Mouse (Mus musculus): ENCODE results near the gene Rab23. TPM values are rescaled to one million over a fixed set of nuclear protein-coding genes. Genes with fewer than 3 reads are reported as not detected.

Gene Rab23
- polyA plus RNA-seq, 1 experiment from 2014 or later = 2.3 TPM

DNA sequence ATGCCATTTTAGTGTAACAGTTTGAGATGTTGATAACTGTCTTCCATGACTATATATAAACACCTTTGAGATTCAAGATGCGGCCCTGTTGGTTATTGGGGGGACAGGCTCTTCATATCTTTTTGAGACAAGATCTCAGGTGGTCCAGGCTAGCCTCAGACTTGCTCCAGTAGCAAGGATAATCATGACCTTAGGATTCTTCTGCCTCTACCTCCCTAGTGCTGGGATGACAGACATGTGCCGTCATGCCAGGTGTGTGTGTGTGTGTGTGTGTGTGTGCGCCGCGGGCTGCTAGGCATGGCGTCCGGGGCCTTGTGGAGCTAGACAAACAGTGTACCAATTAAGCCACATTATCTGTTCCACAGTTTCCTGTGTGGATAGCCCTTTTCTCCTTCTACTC lies 1.3 kb downstream of the Rab23 start:
- Histone ChIP-seq H3K4me3 (ENCODE audit: low read depth, low read length) (no peak overlapping the region), H3K9me3 (ENCODE audit: low read length) (no peaks in the 10 kb centered on the region), H3K27me3 (ENCODE audit: insufficient read depth, low read length) (no peaks in the 10 kb centered on the region), H3K9ac (replicated peaks) (no peak overlapping the region), H3K27ac (ENCODE audit: low read depth) (no peak overlapping the region), H3K36me3 (replicated peaks; ENCODE audit: insufficient read depth, low read length) (peaks cover 9% of the 10 kb centered on the region), H3K4me1 (ENCODE audit: insufficient read depth) (no peaks in the 10 kb centered on the region), H3K4me2 (ENCODE audit: low read depth, low read length) (no peak overlapping the region)
- WGBS (ENCODE audit: insufficient replicate concordance) = 78% methylated on average over 7 of the region's 7 CpGs
- ATAC-seq (no peak), DNase-seq (no peak)
- TF ChIP-seq CTCF (IDR thresholded peaks at IDR 0.05; ENCODE audit: low read depth) = no peak
- no peak for TF ChIP-seq EP300 (IDR thresholded peaks at IDR 0.05; ENCODE audit: low read depth)

GRCm38 (mm10) chr1:33724516-33724915 lies 4.8 kb downstream of the Rab23 start:
- H3K4me2 ChIP-seq (ENCODE audit: low read depth, low read length) = no peak overlapping the region
- peaks cover 17% of the 10 kb centered on the region for H3K36me3 ChIP-seq (replicated peaks; ENCODE audit: insufficient read depth, low read length)
- no peak for TF ChIP-seq EP300 (IDR thresholded peaks at IDR 0.05; ENCODE audit: low read depth)
- TF ChIP-seq CTCF (IDR thresholded peaks at IDR 0.05; ENCODE audit: low read depth) = no peak
- WGBS (ENCODE audit: insufficient replicate concordance) = 82% methylated on average over 6 of the region's 6 CpGs
- no peak for DNase-seq
- no peaks in the 10 kb centered on the region for H3K27me3 ChIP-seq (ENCODE audit: insufficient read depth, low read length)
- H3K27ac ChIP-seq (ENCODE audit: low read depth) = no peak overlapping the region
- H3K9me3 ChIP-seq (ENCODE audit: low read length) = no peaks in the 10 kb centered on the region
- H3K4me3 ChIP-seq (ENCODE audit: low read depth, low read length) = no peak overlapping the region
- no peak overlapping the region for H3K9ac ChIP-seq (replicated peaks)
- no peaks in the 10 kb centered on the region for H3K4me1 ChIP-seq (ENCODE audit: insufficient read depth)
- ATAC-seq = no peak

GRCm38 (mm10) chr1:33725086-33725485 lies 5.4 kb downstream of the Rab23 start:
- TF ChIP-seq EP300 (IDR thresholded peaks at IDR 0.05; ENCODE audit: low read depth) (no peak), CTCF (IDR thresholded peaks at IDR 0.05; ENCODE audit: low read depth) (no peak)
- ATAC-seq = no peak

DNA sequence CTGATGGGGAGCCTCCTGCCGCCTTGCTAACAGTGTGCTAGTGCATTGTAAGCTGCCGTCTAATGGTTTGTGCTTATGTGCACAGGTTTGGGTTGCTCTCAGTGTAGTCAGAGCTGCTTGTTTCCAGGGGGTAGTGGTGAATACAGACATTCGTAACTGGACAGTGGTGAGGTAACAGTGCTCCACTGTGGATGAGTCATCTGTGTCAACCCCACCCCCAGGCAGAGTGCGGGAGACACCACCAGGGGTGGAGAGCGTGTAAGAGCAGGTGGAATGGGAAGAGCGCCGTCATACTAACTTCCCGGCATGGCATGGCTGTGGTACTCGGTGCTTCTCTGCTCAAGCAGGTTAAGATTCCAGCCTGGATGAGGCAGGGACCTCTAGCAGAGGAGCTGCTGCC lies 13.4 kb downstream of the Rab23 start:
- Histone ChIP-seq H3K4me3 (ENCODE audit: low read depth, low read length) (no peak overlapping the region), H3K9ac (replicated peaks) (no peak overlapping the region), H3K36me3 (replicated peaks; ENCODE audit: insufficient read depth, low read length) (peaks cover 6% of the 10 kb centered on the region), H3K4me1 (ENCODE audit: insufficient read depth) (no peaks in the 10 kb centered on the region), H3K9me3 (ENCODE audit: low read length) (no peaks in the 10 kb centered on the region), H3K27me3 (ENCODE audit: insufficient read depth, low read length) (no peaks in the 10 kb centered on the region), H3K4me2 (ENCODE audit: low read depth, low read length) (no peak overlapping the region), H3K27ac (ENCODE audit: low read depth) (no peak overlapping the region)
- WGBS (ENCODE audit: insufficient replicate concordance) = 77% methylated on average over 9 of the region's 9 CpGs
- ATAC-seq = peak; percentile 84
- DNase-seq = peak; percentile 40
- TF ChIP-seq CTCF (IDR thresholded peaks at IDR 0.05; ENCODE audit: low read depth) = no peak
- TF ChIP-seq EP300 (IDR thresholded peaks at IDR 0.05; ENCODE audit: low read depth) = no peak

More at GRCm38 (mm10) chr1:33725086-33725485, 5.4 kb downstream of the Rab23 start:
- H3K9ac ChIP-seq (replicated peaks) = no peak overlapping the region
- peaks cover 17% of the 10 kb centered on the region for H3K36me3 ChIP-seq (replicated peaks; ENCODE audit: insufficient read depth, low read length)
- no peak overlapping the region for H3K27ac ChIP-seq (ENCODE audit: low read depth)
- no peaks in the 10 kb centered on the region for H3K27me3 ChIP-seq (ENCODE audit: insufficient read depth, low read length)
- H3K4me2 ChIP-seq (ENCODE audit: low read depth, low read length) = no peak overlapping the region
- H3K4me1 ChIP-seq (ENCODE audit: insufficient read depth) = no peaks in the 10 kb centered on the region
- DNase-seq = no peak
- no peak overlapping the region for H3K4me3 ChIP-seq (ENCODE audit: low read depth, low read length)
- no peaks in the 10 kb centered on the region for H3K9me3 ChIP-seq (ENCODE audit: low read length)
- WGBS (ENCODE audit: insufficient replicate concordance) = 81% methylated on average over 5 of the region's 5 CpGs

DNA sequence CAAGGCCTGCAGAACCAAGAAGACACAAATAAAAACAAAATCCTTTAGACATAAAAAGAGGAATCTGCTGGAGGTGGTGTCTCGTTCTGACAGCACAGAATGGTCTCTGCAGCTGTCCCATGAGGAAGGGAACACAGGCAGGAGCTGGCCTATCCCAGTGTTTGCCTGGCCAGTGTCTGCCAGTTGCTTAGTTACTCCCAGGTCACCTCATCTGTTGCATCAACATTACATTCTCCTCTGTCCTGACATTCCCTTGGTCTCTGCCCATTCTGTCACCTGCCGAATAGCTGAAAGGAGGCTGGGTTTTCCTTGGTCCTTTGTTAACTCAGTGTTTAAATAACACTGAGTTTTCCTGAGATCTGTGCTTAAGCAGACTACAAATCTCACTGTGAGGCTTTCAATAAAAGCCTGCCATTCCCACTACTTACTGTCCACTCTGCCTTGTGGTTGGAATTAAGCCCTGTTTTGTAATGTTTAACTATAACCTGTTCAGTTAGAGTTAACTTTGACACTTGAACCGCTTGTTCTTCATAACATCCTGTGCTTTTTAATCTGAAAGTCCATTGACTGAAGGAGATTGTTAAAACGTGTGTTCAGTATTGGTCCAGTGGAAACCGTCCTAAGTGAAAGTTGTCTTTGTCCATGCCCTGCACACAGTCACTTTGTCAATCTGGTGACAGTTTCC lies 14.5 kb downstream of the Rab23 start:
- WGBS (ENCODE audit: insufficient replicate concordance) = 57% methylated on average over 5 of the region's 5 CpGs
- Histone ChIP-seq H3K4me3 (ENCODE audit: low read depth, low read length) (no peak overlapping the region), H3K36me3 (replicated peaks; ENCODE audit: insufficient read depth, low read length) (peaks cover 4% of the 10 kb centered on the region; the same call in 1 of the 2 replicates), H3K27ac (ENCODE audit: low read depth) (peak overlapping the region; percentile 65), H3K9ac (replicated peaks) (no peak overlapping the region), H3K4me1 (ENCODE audit: insufficient read depth) (no peaks in the 10 kb centered on the region), H3K4me2 (ENCODE audit: low read depth, low read length) (no peak overlapping the region; the same call in 1 of the 2 replicates), H3K27me3 (ENCODE audit: insufficient read depth, low read length) (no peaks in the 10 kb centered on the region), H3K9me3 (ENCODE audit: low read length) (no peaks in the 10 kb centered on the region)
- TF ChIP-seq EP300 (IDR thresholded peaks at IDR 0.05; ENCODE audit: low read depth) = no peak
- TF ChIP-seq CTCF (IDR thresholded peaks at IDR 0.05; ENCODE audit: low read depth) = no peak
- ATAC-seq = peak; percentile 87
- no peak for DNase-seq

DNA sequence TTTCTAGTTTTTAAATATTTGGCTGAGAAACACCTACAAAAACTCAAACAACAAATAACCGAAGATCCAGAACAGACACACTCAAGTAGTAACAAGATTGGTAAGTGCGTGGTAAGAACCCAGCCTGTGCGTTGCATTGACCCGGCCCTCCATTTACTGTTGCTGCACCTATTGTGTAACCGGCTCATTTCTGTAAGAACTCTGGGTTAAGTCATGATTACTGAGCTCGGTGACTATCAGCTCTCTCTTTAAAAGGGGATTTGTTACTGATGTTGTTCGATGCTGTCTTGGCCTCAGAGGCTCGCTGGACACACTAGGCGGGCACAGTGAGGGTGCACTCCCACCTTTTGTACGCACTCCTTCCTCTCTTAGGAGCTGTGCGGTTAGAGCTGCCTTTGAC lies 18.6 kb downstream of the Rab23 start:
- 79% methylated on average over 11 of the region's 11 CpGs for WGBS (ENCODE audit: insufficient replicate concordance)
- no peak overlapping the region for H3K9ac ChIP-seq (replicated peaks)
- DNase-seq (no peak), ATAC-seq (no peak)
- no peak for TF ChIP-seq EP300 (IDR thresholded peaks at IDR 0.05; ENCODE audit: low read depth)
- TF ChIP-seq CTCF (IDR thresholded peaks at IDR 0.05; ENCODE audit: low read depth) = no peak
- no peaks in the 10 kb centered on the region for H3K27me3 ChIP-seq (ENCODE audit: insufficient read depth, low read length)
- H3K36me3 ChIP-seq (replicated peaks; ENCODE audit: insufficient read depth, low read length) = peaks cover 13% of the 10 kb centered on the region
- no peaks in the 10 kb centered on the region for H3K4me1 ChIP-seq (ENCODE audit: insufficient read depth)
- no peak overlapping the region for H3K4me2 ChIP-seq (ENCODE audit: low read depth, low read length)
- H3K9me3 ChIP-seq (ENCODE audit: low read length) = no peaks in the 10 kb centered on the region
- H3K4me3 ChIP-seq (ENCODE audit: low read depth, low read length) = no peak overlapping the region
- H3K27ac ChIP-seq (ENCODE audit: low read depth) = no peak overlapping the region
